Comparison of ENCODE assay signal across 19 mouse cellular contexts in genomic region chr17:7194140-7194840, GRCm38 (mm10). TPM values are rescaled to one million over a fixed set of nuclear protein-coding genes. Genes with fewer than 3 reads are reported as not detected.
A peak's percentile ranks its signal among the peaks of the same experiment; 100 is the strongest.
DNase-seq lines count a peak whose midpoint lies in the region; ATAC-seq and TF ChIP-seq lines count a peak whose summit lies in the region.
"Had no signal": no experiment of that assay in that cellular context is flagged by ENCODE, and none has a peak within 500 bp of the region (broad histone marks: within the 10 kb centered on the region; RNA-seq: fewer than 3 reads in every experiment).

No protein-coding gene starts in this region.

- H3K9ac ChIP-seq in heart, embryonic 15.5 days: no peak overlapping the region
- no peak overlapping the region for H3K9ac ChIP-seq in heart, embryonic 12.5 days
- H3K9ac ChIP-seq in lung, embryonic 14.5 days: no peak overlapping the region
- H3K9ac ChIP-seq: heart, embryonic 13.5 days; limb, embryonic 13.5 days; liver, embryonic 14.5 days; midbrain, embryonic 15.5 days had no signal

- no peak for DNase-seq in left cerebral cortex, adult 2 months (ENCODE audit: extremely low spot score in 1 of 2, low spot score in 2 of 2)
- no peak for DNase-seq in left cerebral cortex, postnatal 14 days (ENCODE audit: low spot score in 2 of 2)
- peak; percentile 66 for DNase-seq in lung, embryonic 14.5 days
- DNase-seq in lung, postnatal 4 days: peak; percentile 60 to 77
- no peak for DNase-seq in Muller cell, postnatal 12 days (ENCODE audit: inconsistent ontology term)
- DNase-seq: B cell, adult 2 months; cerebellum, adult 9-11 months; gastrocnemius, postnatal 36 days; layer of hippocampus, adult 9-11 months; retina, postnatal 1 day; spleen, adult 18-20 months had no signal

- ATAC-seq in heart, embryonic 15.5 days (replicated peaks; ENCODE audit: insufficient number of reproducible peaks, insufficient read depth, low FRiP score, low read depth): no peak
- no peak for ATAC-seq in heart, embryonic 12.5 days (ENCODE audit: insufficient number of reproducible peaks, low FRiP score)
- no peak; the same call in 1 of the 2 replicates for ATAC-seq in lung, embryonic 14.5 days (ENCODE audit: insufficient read depth)
- ATAC-seq: midbrain, embryonic 15.5 days; Patski had no signal

- TF ChIP-seq CTCF in left cerebral cortex, adult 2 months (IDR thresholded peaks at IDR 0.05): no peak
- TF ChIP-seq CTCF in lung, embryonic 14.5 days (IDR thresholded peaks at IDR 0.05; ENCODE audit: low read depth): no peak

- no peaks in the 10 kb centered on the region for H3K9me3 ChIP-seq in heart, embryonic 15.5 days (replicated peaks)
- no peaks in the 10 kb centered on the region for H3K9me3 ChIP-seq in heart, embryonic 12.5 days (replicated peaks)
- no peaks in the 10 kb centered on the region for H3K9me3 ChIP-seq in lung, embryonic 14.5 days (ENCODE audit: low read depth, low read length)
- H3K9me3 ChIP-seq: heart, embryonic 13.5 days; limb, embryonic 13.5 days; megakaryocyte, embryonic 14.5 days; midbrain, embryonic 15.5 days had no signal

- no peaks in the 10 kb centered on the region for H3K36me3 ChIP-seq in heart, embryonic 15.5 days
- H3K36me3 ChIP-seq in heart, embryonic 12.5 days: 0 out of 2 replicates have a peak, but pooled peaks cover 5% of the 10 kb centered on the region
- H3K36me3 ChIP-seq in lung, embryonic 14.5 days (ENCODE audit: insufficient read depth): no peaks in the 10 kb centered on the region
- H3K36me3 ChIP-seq: limb, embryonic 13.5 days; midbrain, embryonic 15.5 days had no signal

- H3K4me1 ChIP-seq in heart, embryonic 15.5 days (replicated peaks): peaks cover 29% of the 10 kb centered on the region
- peaks cover 40% of the 10 kb centered on the region for H3K4me1 ChIP-seq in heart, embryonic 12.5 days (replicated peaks)
- no peaks in the 10 kb centered on the region for H3K4me1 ChIP-seq in lung, embryonic 14.5 days (ENCODE audit: insufficient read depth)
- H3K4me1 ChIP-seq: megakaryocyte, embryonic 14.5 days had no signal

- 58% methylated on average over 7 of the region's 7 CpGs for WGBS in heart, embryonic 15.5 days
- WGBS in heart, embryonic 12.5 days: 66% methylated on average over 7 of the region's 7 CpGs
- whole genome bisulfite sequencing in lung, embryonic 14.5 days: 69% methylated on average over 7 of the region's 7 CpGs

- no peak overlapping the region for H3K4me3 ChIP-seq in heart, embryonic 15.5 days
- no peak overlapping the region for H3K4me3 ChIP-seq in heart, embryonic 12.5 days
- H3K4me3 ChIP-seq in left cerebral cortex, adult 2 months: no peak overlapping the region
- no peak overlapping the region for H3K4me3 ChIP-seq in lung, embryonic 14.5 days (ENCODE audit: low read depth, low read length)
- H3K4me3 ChIP-seq: heart, embryonic 13.5 days; limb, embryonic 13.5 days; megakaryocyte, embryonic 14.5 days; midbrain, embryonic 15.5 days had no signal

- H3K27me3 ChIP-seq in heart, embryonic 15.5 days: no peaks in the 10 kb centered on the region
- no peaks in the 10 kb centered on the region for H3K27me3 ChIP-seq in heart, embryonic 12.5 days (replicated peaks)
- no peaks in the 10 kb centered on the region for H3K27me3 ChIP-seq in lung, embryonic 14.5 days (ENCODE audit: insufficient read depth, low read length)
- H3K27me3 ChIP-seq: heart, embryonic 13.5 days; limb, embryonic 13.5 days; megakaryocyte, embryonic 14.5 days; midbrain, embryonic 15.5 days; Patski had no signal

- no peak overlapping the region for H3K4me2 ChIP-seq in heart, embryonic 15.5 days
- no peak overlapping the region for H3K4me2 ChIP-seq in heart, embryonic 12.5 days
- no peak overlapping the region for H3K4me2 ChIP-seq in lung, embryonic 14.5 days
- H3K4me2 ChIP-seq: heart, embryonic 13.5 days; limb, embryonic 13.5 days; midbrain, embryonic 15.5 days had no signal

- H3K27ac ChIP-seq in heart, embryonic 15.5 days: 0 out of 2 replicates have a peak overlapping the region, but pooled peaks have one; percentile 8
- H3K27ac ChIP-seq in heart, embryonic 12.5 days (ENCODE audit: poor library complexity, severe bottlenecking): no peak overlapping the region
- H3K27ac ChIP-seq in left cerebral cortex, adult 2 months: peak overlapping the region; percentile 57
- no peak overlapping the region for H3K27ac ChIP-seq in lung, embryonic 14.5 days (ENCODE audit: low read depth)
- H3K27ac ChIP-seq: heart, embryonic 13.5 days; limb, embryonic 13.5 days; liver, embryonic 14.5 days; midbrain, embryonic 15.5 days had no signal

- intact Hi-C loops in left cerebral cortex, adult 2 months (cut with DNase I): loop anchor here (2.0 to 5.0 kb wide), 3 partner anchors 21 to 93 kb away; no protein-coding TSS in a partner anchor
- intact Hi-C loops in left cerebral cortex, postnatal 14 days (cut with DNase I): loop anchor here (10.0 kb wide), 1 partner anchor 51 kb away; no protein-coding TSS in a partner anchor

RNA-seq across cellular contexts. Expression of gene Rps6ka2, which starts 24.4 kb away (rescaled TPM):
- 24.4 and 29.9 TPM in 2 replicates for polyA plus RNA-seq in heart, embryonic 15.5 days (2015; fragmentation: Nextera tagmentation; extraction: Ambion mirVana)
- polyA plus RNA-seq in heart, embryonic 12.5 days (2016; fragmentation: Nextera tagmentation; extraction: Ambion mirVana): 62.5 and 68.8 TPM in 2 replicates
- total RNA-seq in left cerebral cortex, adult 2 months (2021): 10 to 100 TPM; 62.4 to 69.4 TPM
- 10 to 100 TPM; 49.8 to 56.0 TPM for total RNA-seq in left cerebral cortex, postnatal 14 days (2021)
- polyA plus RNA-seq in lung, embryonic 14.5 days (2014; fragmentation: Nextera tagmentation; extraction: Ambion mirVana): 15.1 and 16.9 TPM in 2 replicates

Comparison
In these comparisons a context has a peak if more than half of its experiments do, and no peak if none do; other contexts are left out.
1. H3K27ac ChIP-seq: peak in heart, embryonic 15.5 days (single experiment) and left cerebral cortex, adult 2 months (single experiment); none in heart, embryonic 12.5 days (single experiment) and lung, embryonic 14.5 days (single experiment).
2. DNase-seq: peak in lung, embryonic 14.5 days (single experiment) and lung, postnatal 4 days (2 of 2); none in left cerebral cortex, adult 2 months (0 of 2), left cerebral cortex, postnatal 14 days (0 of 2) and Muller cell, postnatal 12 days (single experiment).